In genomic region chr2:76899886-76900285, GRCm38 (mm10) we compare ENCODE assay signal across 25 mouse cellular contexts.
"Had no signal": no experiment of that assay in that cellular context is flagged by ENCODE, and none has a peak within 500 bp of the region (broad histone marks: within the 10 kb centered on the region; RNA-seq: fewer than 3 reads in every experiment).

No protein-coding gene starts in this region.

- H3K27me3 ChIP-seq: forebrain, embryonic 15.5 days; heart, embryonic 15.5 days; hindbrain, embryonic 13.5 days; hindbrain, embryonic 15.5 days; kidney, embryonic 15.5 days; limb, embryonic 12.5 days; liver, embryonic 13.5 days; liver, embryonic 15.5 days had no signal

- H3K4me2 ChIP-seq: forebrain, embryonic 15.5 days; heart, embryonic 15.5 days; hindbrain, embryonic 13.5 days; hindbrain, embryonic 15.5 days; kidney, embryonic 15.5 days; limb, embryonic 12.5 days; liver, embryonic 11.5 days; liver, embryonic 13.5 days; liver, embryonic 15.5 days had no signal

- H3K9me3 ChIP-seq: forebrain, embryonic 15.5 days; heart, embryonic 15.5 days; hindbrain, embryonic 13.5 days; hindbrain, embryonic 15.5 days; kidney, embryonic 15.5 days; limb, embryonic 10.5 days; limb, embryonic 12.5 days; liver, embryonic 15.5 days had no signal

- ATAC-seq: forebrain, embryonic 15.5 days; forebrain, postnatal 0 days; hindbrain, postnatal 0 days; intestine, embryonic 16.5 days; liver, postnatal 0 days had no signal

- H3K36me3 ChIP-seq: forebrain, embryonic 15.5 days; hindbrain, embryonic 13.5 days; hindbrain, embryonic 15.5 days; kidney, embryonic 15.5 days; limb, embryonic 10.5 days; limb, embryonic 12.5 days; liver, embryonic 13.5 days; liver, embryonic 15.5 days had no signal

- H3K4me1 ChIP-seq: forebrain, embryonic 15.5 days; hindbrain, embryonic 13.5 days; hindbrain, embryonic 15.5 days; kidney, embryonic 15.5 days; limb, embryonic 10.5 days; limb, embryonic 12.5 days; liver, embryonic 13.5 days; liver, embryonic 15.5 days had no signal

- DNase-seq: forebrain, postnatal 0 days; gastrocnemius, postnatal 10 days; gastrocnemius, postnatal 36 days; heart, postnatal 10 days; kidney, adult 11 months; kidney, adult 2 months; kidney, adult 9 months; kidney, postnatal 14 days; kidney, postnatal 36 days; liver; liver, embryonic 13.5 days; liver, postnatal 0 days had no signal

- H3K4me3 ChIP-seq: forebrain, embryonic 15.5 days; heart, embryonic 15.5 days; hindbrain, embryonic 13.5 days; hindbrain, embryonic 15.5 days; kidney, embryonic 15.5 days; left cerebral cortex, adult 2 months; limb, embryonic 10.5 days; limb, embryonic 12.5 days; liver, embryonic 13.5 days; liver, embryonic 15.5 days had no signal

- H3K27ac ChIP-seq: forebrain, embryonic 15.5 days; heart, embryonic 15.5 days; hindbrain, embryonic 13.5 days; hindbrain, embryonic 15.5 days; hindbrain, postnatal 0 days; kidney, embryonic 15.5 days; kidney, postnatal 0 days; left cerebral cortex, adult 2 months; limb, embryonic 10.5 days; limb, embryonic 12.5 days; liver, embryonic 13.5 days; liver, embryonic 15.5 days had no signal

- H3K9ac ChIP-seq: forebrain, embryonic 15.5 days; forebrain, postnatal 0 days; heart, embryonic 15.5 days; hindbrain, embryonic 13.5 days; hindbrain, embryonic 15.5 days; kidney, embryonic 15.5 days; limb, embryonic 12.5 days; liver, embryonic 13.5 days; liver, embryonic 15.5 days; liver, postnatal 0 days had no signal
